Mouse (Mus musculus) layer of hippocampus, postnatal 25 days (tissue): ENCODE results near the gene Zfp944. TPM values are rescaled to one million over a fixed set of nuclear protein-coding genes. Genes with fewer than 3 reads are reported as not detected.
"Not testable (repeated sequence)": the region's sequence is repeated elsewhere in the genome, so short reads cannot be mapped to it uniquely, and the experiment has no call there.

Source experiments
- DNase-seq, 2 experiments: peaks; one replicate each; pipeline ENCODE4 v3.0.0; 2022; ENCODE audit warnings: mixed read lengths in 2 of 2, low spot score in 1 of 2; ENCODE audit errors: extremely low spot score in 1 of 2
- total RNA-seq, 2 experiments: library from RNA; stranded (reverse); gene quantifications; 2 replicates each; pipeline ENCODE4 v1.2.3; 2021

Zfp944 gene
- 1 to 10 TPM; 9.1 to 9.8 TPM for total RNA-seq

GRCm38 (mm10) chr17:22361101-22361781 is at the start of gene Zfp944, which contains the start of gene Zfp758:
TSS of gene Zfp944 (minus strand) at chr17:22361400.
TSS of gene Zfp758 (plus strand) at chr17:22361453.
- peak; percentile 14 to 49 for DNase-seq

- DNase-seq: no peak
Measured at GRCm38 (mm10) chr17:22410756-22411155, 49.6 kb upstream of the Zfp944 start.

GRCm38 (mm10) chr17:22363895-22364294 is 2.7 kb upstream of the Zfp944 start:
- DNase-seq: no peak

- DNase-seq: no peak
Measured at GRCm38 (mm10) chr17:22360572-22360971, 628 bp downstream of the Zfp944 start.

- peak in 1 of 2 experiments; percentile 35 for DNase-seq
Measured at GRCm38 (mm10) chr17:22352794-22353193, 8.4 kb downstream of the Zfp944 start.

- not testable (repeated sequence) for DNase-seq
Measured at GRCm38 (mm10) chr17:22315247-22315646, 46.0 kb downstream of the Zfp944 start.

- peak; percentile 65 to 75 for DNase-seq
Measured at GRCm38 (mm10) chr17:22314730-22315226, 46.4 kb downstream of the Zfp944 start, which contains the start of gene CT030661.1. TSS of gene CT030661.1 (minus strand) at chr17:22314837.

GRCm38 (mm10) chr17:22314219-22314618 is 47.0 kb downstream of the Zfp944 start:
- DNase-seq: not testable (repeated sequence)

Other genes with a start within 250 kb of the Zfp944 start
- under 1 TPM; 0.79 to 0.82 TPM for gene Zfp947, start 195.2 kb downstream of the Zfp944 start, total RNA-seq
- gene Zfp994, start 135.8 kb downstream of the Zfp944 start, total RNA-seq: 1 to 10 TPM; 4.7 to 5.5 TPM
- gene CT030661.1, start 46.6 kb downstream of the Zfp944 start, total RNA-seq: 10 to 100 TPM; 10.2 to 11.4 TPM
- 10 to 100 TPM in 1 of 2 experiments, 1 to 10 TPM in 1; 9.9 to 10.6 TPM for gene Zfp758, start 53 bp upstream of the Zfp944 start, total RNA-seq
- gene Zfp946, start 62.8 kb upstream of the Zfp944 start, total RNA-seq: 10 to 100 TPM; 10.2 to 11.4 TPM
- gene Vmn2r111, start 212.1 kb upstream of the Zfp944 start, total RNA-seq: not detected
- not detected for gene Vmn2r112, start 239.6 kb upstream of the Zfp944 start, total RNA-seq